In the genomic region with DNA sequence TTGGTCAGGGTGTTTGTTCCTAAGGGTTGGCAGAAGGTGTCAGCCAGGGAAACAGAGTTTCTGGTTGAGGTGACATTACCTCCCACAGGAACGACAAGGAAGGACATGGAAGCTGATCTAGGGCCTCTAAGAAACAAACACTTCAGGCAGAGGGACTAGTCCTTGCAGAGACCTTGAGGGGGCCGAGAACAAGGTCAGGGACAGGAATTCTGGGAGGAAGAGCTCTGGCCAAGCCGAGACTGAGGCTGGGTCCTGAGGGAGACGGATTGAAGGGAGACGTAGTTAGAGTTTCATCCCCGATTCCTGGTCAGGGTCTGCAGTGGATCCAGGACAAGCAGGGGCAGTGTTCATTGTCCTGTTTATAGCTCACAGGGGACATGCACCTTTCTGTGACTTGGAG, we compare ENCODE assay signal across 17 mouse cellular contexts.
A peak's percentile ranks its signal among the peaks of the same experiment; 100 is the strongest.
DNase-seq lines count a peak whose midpoint lies in the region; ATAC-seq and TF ChIP-seq lines count a peak whose summit lies in the region.
"Had no signal": no experiment of that assay in that cellular context is flagged by ENCODE, and none has a peak within 500 bp of the region (broad histone marks: within the 10 kb centered on the region; RNA-seq: fewer than 3 reads in every experiment).

No protein-coding gene starts in this region.

- WGBS in heart, embryonic 10.5 days = 44% methylated on average over 6 of the region's 6 CpGs
- 67% methylated on average over 6 of the region's 6 CpGs for WGBS in intestine, embryonic 15.5 days
- WGBS in intestine, postnatal 0 days = 60% methylated on average over 6 of the region's 6 CpGs
- 52% methylated on average over 6 of the region's 6 CpGs for WGBS in lung, embryonic 15.5 days
- 68% methylated on average over 6 of the region's 6 CpGs for WGBS in stomach, embryonic 16.5 days

- H3K9me3 ChIP-seq in heart, embryonic 10.5 days = no peaks in the 10 kb centered on the region
- H3K9me3 ChIP-seq in intestine, embryonic 15.5 days = no peaks in the 10 kb centered on the region
- H3K9me3 ChIP-seq in intestine, postnatal 0 days (ENCODE audit: control insufficient read depth) = no peaks in the 10 kb centered on the region
- H3K9me3 ChIP-seq in lung, embryonic 15.5 days = no peaks in the 10 kb centered on the region
- H3K9me3 ChIP-seq in stomach, embryonic 16.5 days (replicated peaks; ENCODE audit: control insufficient read depth, low read length) = no peaks in the 10 kb centered on the region
- H3K9me3 ChIP-seq: hindbrain, embryonic 12.5 days had no signal

- TF ChIP-seq CTCF in intestine, postnatal 0 days (IDR thresholded peaks at IDR 0.05; ENCODE audit: low read depth) = no peak

- H3K27me3 ChIP-seq in heart, embryonic 10.5 days (ENCODE audit: insufficient read depth, poor library complexity, severe bottlenecking) = 0 out of 2 replicates have a peak, but pooled peaks cover 7% of the 10 kb centered on the region
- H3K27me3 ChIP-seq in intestine, embryonic 15.5 days (replicated peaks) = no peaks in the 10 kb centered on the region
- H3K27me3 ChIP-seq in intestine, postnatal 0 days (replicated peaks; ENCODE audit: control insufficient read depth, insufficient read depth, low read length) = no peaks in the 10 kb centered on the region
- no peaks in the 10 kb centered on the region for H3K27me3 ChIP-seq in lung, embryonic 15.5 days
- H3K27me3 ChIP-seq in stomach, embryonic 16.5 days (ENCODE audit: control insufficient read depth, insufficient read depth, low read length) = no peaks in the 10 kb centered on the region
- H3K27me3 ChIP-seq: hindbrain, embryonic 12.5 days; Patski had no signal

- intact Hi-C loops in left cerebral cortex, postnatal 4 days (cut with DNase I) = no loop called here

- H3K27ac ChIP-seq in heart, embryonic 10.5 days = peak overlapping the region; percentile 74
- H3K27ac ChIP-seq in intestine, embryonic 15.5 days = peak overlapping the region; percentile 60; the same call in 1 of the 2 replicates
- no peak overlapping the region for H3K27ac ChIP-seq in intestine, postnatal 0 days (ENCODE audit: low read depth, low read length)
- peak overlapping the region; percentile 91 for H3K27ac ChIP-seq in lung, embryonic 15.5 days
- H3K27ac ChIP-seq in stomach, embryonic 16.5 days (ENCODE audit: low read length) = peak overlapping the region; percentile 73
- H3K27ac ChIP-seq: hindbrain, embryonic 12.5 days had no signal

- H3K36me3 ChIP-seq in heart, embryonic 10.5 days = no peaks in the 10 kb centered on the region
- no peaks in the 10 kb centered on the region for H3K36me3 ChIP-seq in intestine, embryonic 15.5 days
- no peaks in the 10 kb centered on the region for H3K36me3 ChIP-seq in intestine, postnatal 0 days (ENCODE audit: control insufficient read depth, insufficient read depth)
- no peaks in the 10 kb centered on the region for H3K36me3 ChIP-seq in lung, embryonic 15.5 days
- no peaks in the 10 kb centered on the region for H3K36me3 ChIP-seq in stomach, embryonic 16.5 days (ENCODE audit: control insufficient read depth, insufficient read depth, low read length)
- H3K36me3 ChIP-seq: hindbrain, embryonic 12.5 days had no signal

- H3K9ac ChIP-seq in intestine, embryonic 15.5 days = no peak overlapping the region
- no peak overlapping the region for H3K9ac ChIP-seq in intestine, postnatal 0 days (ENCODE audit: low read depth, low read length)
- H3K9ac ChIP-seq in lung, embryonic 15.5 days = 0 out of 2 replicates have a peak overlapping the region, but pooled peaks have one; percentile 5
- H3K9ac ChIP-seq in stomach, embryonic 16.5 days (ENCODE audit: low read length) = 0 out of 2 replicates have a peak overlapping the region, but pooled peaks have one; percentile 5
- H3K9ac ChIP-seq: hindbrain, embryonic 12.5 days had no signal

- no peak overlapping the region for H3K4me3 ChIP-seq in heart, embryonic 10.5 days
- no peak overlapping the region for H3K4me3 ChIP-seq in intestine, embryonic 15.5 days (replicated peaks)
- H3K4me3 ChIP-seq in intestine, postnatal 0 days (ENCODE audit: low read depth, low read length) = no peak overlapping the region
- no peak overlapping the region for H3K4me3 ChIP-seq in lung, embryonic 15.5 days
- H3K4me3 ChIP-seq in stomach, embryonic 16.5 days (replicated peaks; ENCODE audit: low read length) = no peak overlapping the region
- H3K4me3 ChIP-seq: hindbrain, embryonic 12.5 days had no signal

- no peak for DNase-seq in heart, embryonic 10.5 days (ENCODE audit: low spot score)
- DNase-seq in heart, adult 9 months (ENCODE audit: low spot score in 2 of 2) = no peak
- no peak for DNase-seq in lung, postnatal 14 days
- no peak for DNase-seq in left cerebral cortex, postnatal 4 days
- DNase-seq: cerebellum, adult 11-12 months; cerebellum, postnatal 25 days; layer of hippocampus, adult 9-11 months; right cerebral cortex, postnatal 25 days had no signal

- H3K4me1 ChIP-seq in heart, embryonic 10.5 days = peaks cover 80% of the 10 kb centered on the region
- H3K4me1 ChIP-seq in intestine, embryonic 15.5 days (replicated peaks) = peaks cover 50% of the 10 kb centered on the region
- H3K4me1 ChIP-seq in intestine, postnatal 0 days (replicated peaks; ENCODE audit: control insufficient read depth, insufficient read depth, low read length) = peaks cover 9% of the 10 kb centered on the region
- peaks cover 80% of the 10 kb centered on the region for H3K4me1 ChIP-seq in lung, embryonic 15.5 days
- peaks cover 50% of the 10 kb centered on the region for H3K4me1 ChIP-seq in stomach, embryonic 16.5 days (ENCODE audit: control insufficient read depth, insufficient read depth, low read length)

- ATAC-seq in intestine, embryonic 15.5 days = no peak
- no peak for ATAC-seq in intestine, postnatal 0 days
- no peak for ATAC-seq in lung, embryonic 15.5 days (ENCODE audit: borderline replicate concordance, extremely low read depth, low FRiP score, low TSS enrichment)
- ATAC-seq in stomach, embryonic 16.5 days (ENCODE audit: insufficient read depth, low FRiP score) = no peak
- ATAC-seq: activated CD4-positive, CD25-positive, alpha-beta regulatory T cell, adult 4 months; forebrain, embryonic 14.5 days; inflammation-experienced regulatory T-cells, adult 6 months; Patski had no signal

- no peak overlapping the region for H3K4me2 ChIP-seq in intestine, embryonic 15.5 days (replicated peaks)
- no peak overlapping the region for H3K4me2 ChIP-seq in intestine, postnatal 0 days (replicated peaks; ENCODE audit: low read depth)
- H3K4me2 ChIP-seq in lung, embryonic 15.5 days = no peak overlapping the region
- no peak overlapping the region for H3K4me2 ChIP-seq in stomach, embryonic 16.5 days (ENCODE audit: low read depth, low read length)
- H3K4me2 ChIP-seq: hindbrain, embryonic 12.5 days had no signal

Comparison
In these comparisons a context has a peak if more than half of its experiments do, and no peak if none do; other contexts are left out.
1. H3K9ac ChIP-seq: peak in lung, embryonic 15.5 days (single experiment) and stomach, embryonic 16.5 days (single experiment); none in intestine, embryonic 15.5 days (single experiment) and intestine, postnatal 0 days (single experiment).